Mouse (Mus musculus): ENCODE measurements around the gene Slc25a33. TPM values are rescaled to one million over a fixed set of nuclear protein-coding genes. Genes with fewer than 3 reads are reported as not detected.

The Slc25a33 gene
- polyA plus RNA-seq (2014; fragmentation: Nextera tagmentation; extraction: Ambion mirVana), result 8.7 and 9.6 TPM in 2 replicates

DNA sequence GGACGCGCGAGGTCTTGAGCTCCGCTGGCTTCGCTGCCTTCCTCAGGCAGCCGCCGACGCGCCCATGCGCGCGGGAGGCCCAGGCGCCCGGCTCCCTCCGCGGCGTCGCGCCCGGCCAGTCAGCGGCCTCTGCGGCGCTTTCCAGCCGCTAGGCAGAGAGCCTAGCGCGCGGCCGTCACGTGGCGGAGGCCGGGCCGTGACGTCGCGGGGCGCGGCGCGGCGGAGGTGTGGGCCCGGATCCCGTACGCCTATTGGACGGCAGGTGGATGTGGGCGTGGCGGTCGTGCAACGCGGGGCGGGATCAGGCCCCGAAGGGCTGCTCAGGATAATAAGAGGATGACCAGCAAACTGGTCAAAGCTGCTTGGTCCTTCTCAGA, at the start of gene Slc25a33:
TSS of gene Slc25a33 (minus strand) at position 184 of the 377 bp plus-strand sequence.
- Histone ChIP-seq H3K9ac (peak within 1 kb of the TSS; percentile 79), H3K27ac (ENCODE audit: low read depth) (peak within 1 kb of the TSS; percentile 54; the same call in 1 of the 2 replicates), H3K4me1 (ENCODE audit: insufficient read depth) (0 out of 2 replicates have a peak, but pooled peaks cover 5% of the 10 kb centered on the region), H3K9me3 (ENCODE audit: low read depth, low read length) (no peaks in the 10 kb centered on the region), H3K4me3 (ENCODE audit: low read depth, low read length) (peak within 1 kb of the TSS; percentile 74), H3K4me2 (peak within 1 kb of the TSS; percentile 99), H3K36me3 (ENCODE audit: insufficient read depth) (no peaks in the 10 kb centered on the region), H3K27me3 (ENCODE audit: insufficient read depth, low read length) (no peaks in the 10 kb centered on the region)
- ATAC-seq (ENCODE audit: insufficient read depth) (peak; percentile 97), DNase-seq (peak; percentile 98)
- TF ChIP-seq CTCF (IDR thresholded peaks at IDR 0.05; ENCODE audit: low read depth), result no peak
- WGBS, result under 1% methylated on average over 51 of the region's 51 CpGs

DNA sequence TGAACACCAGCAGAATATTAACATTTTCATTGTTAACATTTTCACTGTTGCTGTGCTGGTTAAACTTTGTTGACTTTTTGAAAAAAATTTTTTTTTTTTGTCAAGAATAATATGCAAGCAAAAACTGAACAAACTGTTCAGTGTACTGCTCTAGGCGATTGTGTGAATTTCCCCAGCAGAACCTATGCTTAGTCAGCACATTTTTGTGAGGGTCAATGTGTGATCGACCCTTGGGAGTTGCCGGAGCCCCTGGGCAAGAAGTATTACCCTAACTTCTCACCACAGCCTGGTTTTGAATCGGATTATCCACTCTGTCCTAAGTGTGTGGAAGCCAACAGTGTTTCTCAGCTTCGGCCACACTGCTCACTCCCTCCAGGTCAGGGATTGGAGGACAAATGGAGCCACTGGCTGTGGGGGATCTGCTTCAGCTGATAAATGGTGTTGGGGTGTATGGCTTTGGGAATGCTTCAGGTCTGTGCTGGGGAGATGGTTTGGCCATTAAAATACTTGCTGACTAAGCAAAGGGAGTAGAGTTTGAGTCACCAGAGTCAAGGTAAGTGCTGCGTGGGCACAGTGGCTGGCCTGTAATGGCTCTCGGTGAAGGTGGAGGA, 48.6 kb upstream of the Slc25a33 start:
- Histone ChIP-seq H3K36me3 (ENCODE audit: insufficient read depth) (no peaks in the 10 kb centered on the region), H3K4me1 (ENCODE audit: insufficient read depth) (peaks cover 14% of the 10 kb centered on the region; the same call in 1 of the 2 replicates), H3K27me3 (ENCODE audit: insufficient read depth, low read length) (no peaks in the 10 kb centered on the region), H3K27ac (ENCODE audit: low read depth) (no peak overlapping the region; the same call in 1 of the 2 replicates), H3K4me2 (no peak overlapping the region), H3K9me3 (ENCODE audit: low read depth, low read length) (no peaks in the 10 kb centered on the region), H3K9ac (no peak overlapping the region), H3K4me3 (ENCODE audit: low read depth, low read length) (no peak overlapping the region)
- no peak for ATAC-seq (ENCODE audit: insufficient read depth)
- no peak for DNase-seq
- no peak for TF ChIP-seq CTCF (IDR thresholded peaks at IDR 0.05; ENCODE audit: low read depth)
- WGBS, result 64% methylated on average over 7 of the region's 7 CpGs

DNA sequence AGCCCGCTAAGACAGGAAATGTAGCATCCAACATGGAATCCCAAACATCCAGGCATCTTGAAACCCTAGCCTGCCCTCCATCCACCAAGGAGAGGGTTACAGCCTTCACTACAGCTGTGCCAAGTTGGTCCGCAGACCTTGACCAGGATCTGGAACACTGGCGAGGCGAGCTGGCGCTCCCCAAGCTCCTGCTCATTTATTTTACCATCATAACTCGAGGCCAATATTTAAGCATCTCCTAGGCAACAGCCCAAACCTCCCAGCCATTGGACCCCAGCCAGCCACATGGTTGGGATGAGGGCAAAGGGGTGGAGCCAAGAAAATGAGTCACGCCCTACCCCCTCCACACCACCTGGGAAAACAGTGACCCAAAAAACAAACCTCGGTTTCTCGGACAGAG, 48.0 kb upstream of the Slc25a33 start:
- TF ChIP-seq CTCF (IDR thresholded peaks at IDR 0.05; ENCODE audit: low read depth), result no peak
- no peaks in the 10 kb centered on the region for H3K27me3 ChIP-seq (ENCODE audit: insufficient read depth, low read length)
- no peak overlapping the region for H3K4me3 ChIP-seq (ENCODE audit: low read depth, low read length)
- no peaks in the 10 kb centered on the region for H3K36me3 ChIP-seq (ENCODE audit: insufficient read depth)
- no peak overlapping the region for H3K9ac ChIP-seq
- peak overlapping the region; percentile 58; the same call in 1 of the 2 replicates for H3K27ac ChIP-seq (ENCODE audit: low read depth)
- peak; percentile 81 for DNase-seq
- 29% methylated on average over 9 of the region's 9 CpGs for WGBS
- peak overlapping the region; percentile 29; the same call in 1 of the 2 replicates for H3K4me2 ChIP-seq
- H3K9me3 ChIP-seq (ENCODE audit: low read depth, low read length), result no peaks in the 10 kb centered on the region
- 0 out of 2 replicates have a peak, but pooled peaks have one; percentile 42 for ATAC-seq (ENCODE audit: insufficient read depth)
- H3K4me1 ChIP-seq (ENCODE audit: insufficient read depth), result peaks cover 14% of the 10 kb centered on the region; the same call in 1 of the 2 replicates

DNA sequence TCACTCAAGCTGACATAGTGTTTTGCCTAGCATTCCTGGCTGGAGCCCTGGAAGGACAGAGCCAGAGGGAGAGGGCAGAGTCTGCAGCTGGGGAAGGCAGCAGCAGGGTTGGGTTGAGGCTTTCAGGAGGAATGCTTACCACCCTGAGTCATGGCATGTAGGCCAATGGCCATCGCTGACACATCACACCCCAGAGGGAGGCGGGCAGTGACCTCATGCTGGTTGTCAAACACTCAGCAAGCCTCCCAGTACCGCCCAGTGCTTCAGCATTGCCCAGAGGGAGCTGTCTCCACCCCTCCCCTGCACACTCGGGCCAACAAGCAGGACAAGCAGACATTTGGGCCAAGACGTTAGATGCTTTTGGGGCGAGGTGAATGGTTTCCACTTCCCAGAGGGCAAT, 46.5 kb upstream of the Slc25a33 start:
- H3K27ac ChIP-seq (ENCODE audit: low read depth), result no peak overlapping the region
- WGBS, result 20% methylated on average over 6 of the region's 6 CpGs
- no peak overlapping the region for H3K9ac ChIP-seq
- H3K27me3 ChIP-seq (ENCODE audit: insufficient read depth, low read length), result no peaks in the 10 kb centered on the region
- no peaks in the 10 kb centered on the region for H3K36me3 ChIP-seq (ENCODE audit: insufficient read depth)
- DNase-seq, result peak; percentile 55
- ATAC-seq (ENCODE audit: insufficient read depth), result peak; percentile 47; the same call in 1 of the 2 replicates
- H3K9me3 ChIP-seq (ENCODE audit: low read depth, low read length), result no peaks in the 10 kb centered on the region
- no peak overlapping the region for H3K4me2 ChIP-seq
- peaks cover 14% of the 10 kb centered on the region; the same call in 1 of the 2 replicates for H3K4me1 ChIP-seq (ENCODE audit: insufficient read depth)
- TF ChIP-seq CTCF (IDR thresholded peaks at IDR 0.05; ENCODE audit: low read depth), result no peak
- no peak overlapping the region for H3K4me3 ChIP-seq (ENCODE audit: low read depth, low read length)

DNA sequence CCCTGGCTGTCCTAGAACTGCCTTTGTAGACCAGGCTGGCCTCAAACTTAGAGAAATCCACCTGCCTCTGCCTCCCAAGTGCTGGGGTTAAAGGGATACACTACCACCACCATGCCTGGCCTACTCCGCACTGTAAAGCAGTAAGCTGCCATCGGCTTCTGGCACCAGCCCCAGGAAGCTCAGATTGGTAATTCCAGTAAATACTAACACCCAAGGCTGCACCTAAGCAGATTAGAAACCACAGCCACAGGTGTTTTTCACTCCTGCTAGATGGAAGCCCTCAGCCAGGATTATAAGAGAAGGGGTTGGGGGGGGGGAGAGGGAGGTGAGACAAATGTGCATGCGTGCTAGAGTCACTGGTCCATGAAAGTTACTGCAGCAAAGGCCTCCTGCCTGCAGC, 45.1 kb upstream of the Slc25a33 start:
- WGBS, result 69% methylated on average over 3 of the region's 3 CpGs
- peaks cover 14% of the 10 kb centered on the region; the same call in 1 of the 2 replicates for H3K4me1 ChIP-seq (ENCODE audit: insufficient read depth)
- ATAC-seq (ENCODE audit: insufficient read depth), result no peak

DNA sequence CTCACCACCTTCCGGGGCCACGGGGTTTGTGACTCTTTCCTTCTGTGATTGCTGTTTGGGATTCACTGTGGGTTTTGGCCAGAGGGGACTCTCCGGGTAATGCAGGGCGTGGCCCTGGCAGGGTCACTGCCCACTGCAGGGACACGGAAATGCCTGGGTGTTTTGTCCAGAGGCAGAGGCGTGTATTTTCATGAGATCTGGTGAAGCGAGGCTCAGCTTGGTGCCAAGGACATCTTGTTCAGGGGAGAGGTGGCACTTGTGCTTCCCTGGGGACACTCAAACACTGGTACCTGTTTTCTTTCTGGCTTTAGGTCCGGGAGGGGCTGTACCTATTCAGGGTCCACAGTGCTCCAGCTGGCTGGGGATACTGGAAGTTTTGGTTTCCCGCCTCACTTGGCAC, 42.5 kb upstream of the Slc25a33 start:
- H3K9me3 ChIP-seq (ENCODE audit: low read depth, low read length), result no peaks in the 10 kb centered on the region
- peaks cover 10% of the 10 kb centered on the region; the same call in 1 of the 2 replicates for H3K4me1 ChIP-seq (ENCODE audit: insufficient read depth)
- no peak overlapping the region for H3K27ac ChIP-seq (ENCODE audit: low read depth)
- no peak overlapping the region for H3K4me2 ChIP-seq
- no peak for TF ChIP-seq CTCF (IDR thresholded peaks at IDR 0.05; ENCODE audit: low read depth)
- H3K9ac ChIP-seq, result no peak overlapping the region
- no peak overlapping the region for H3K4me3 ChIP-seq (ENCODE audit: low read depth, low read length)
- 83% methylated on average over 9 of the region's 9 CpGs for WGBS
- H3K36me3 ChIP-seq (ENCODE audit: insufficient read depth), result no peaks in the 10 kb centered on the region
- no peak for DNase-seq
- no peaks in the 10 kb centered on the region for H3K27me3 ChIP-seq (ENCODE audit: insufficient read depth, low read length)
- ATAC-seq (ENCODE audit: insufficient read depth), result no peak

More for the DNA sequence above, 45.1 kb upstream of the Slc25a33 start:
- Histone ChIP-seq H3K9me3 (ENCODE audit: low read depth, low read length) (no peaks in the 10 kb centered on the region), H3K36me3 (ENCODE audit: insufficient read depth) (no peaks in the 10 kb centered on the region), H3K4me3 (ENCODE audit: low read depth, low read length) (no peak overlapping the region), H3K9ac (no peak overlapping the region), H3K27ac (ENCODE audit: low read depth) (no peak overlapping the region), H3K4me2 (no peak overlapping the region), H3K27me3 (ENCODE audit: insufficient read depth, low read length) (no peaks in the 10 kb centered on the region)
- no peak for TF ChIP-seq CTCF (IDR thresholded peaks at IDR 0.05; ENCODE audit: low read depth)
- no peak for DNase-seq

DNA sequence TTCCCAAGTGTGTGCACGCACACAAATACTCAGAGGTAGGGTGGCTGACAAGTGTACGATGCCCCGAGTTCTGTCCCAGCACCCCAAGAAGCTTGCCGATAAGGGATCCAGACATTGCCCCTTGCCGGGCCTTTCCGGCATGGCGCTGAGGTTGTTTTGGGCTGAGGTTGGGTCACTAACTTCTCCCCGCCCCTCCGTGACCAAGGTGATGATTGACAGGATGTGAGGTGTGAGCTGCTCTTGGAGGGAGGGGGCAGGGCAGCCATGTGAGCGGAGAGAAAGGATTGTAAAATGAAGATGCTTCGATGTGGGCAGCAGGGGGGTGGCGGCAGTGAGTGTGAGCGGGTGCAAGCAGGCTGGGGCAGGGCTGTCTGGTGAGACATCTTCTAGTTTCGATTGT, 41.5 kb upstream of the Slc25a33 start:
- Histone ChIP-seq H3K27ac (ENCODE audit: low read depth) (no peak overlapping the region), H3K4me2 (no peak overlapping the region), H3K4me1 (ENCODE audit: insufficient read depth) (peaks cover 3% of the 10 kb centered on the region; the same call in 1 of the 2 replicates), H3K27me3 (ENCODE audit: insufficient read depth, low read length) (peaks cover 1% of the 10 kb centered on the region), H3K9me3 (ENCODE audit: low read depth, low read length) (no peaks in the 10 kb centered on the region), H3K36me3 (ENCODE audit: insufficient read depth) (no peaks in the 10 kb centered on the region), H3K4me3 (ENCODE audit: low read depth, low read length) (no peak overlapping the region), H3K9ac (no peak overlapping the region)
- TF ChIP-seq CTCF (IDR thresholded peaks at IDR 0.05; ENCODE audit: low read depth), result no peak
- 83% methylated on average over 14 of the region's 14 CpGs for WGBS
- DNase-seq, result no peak
- ATAC-seq (ENCODE audit: insufficient read depth), result no peak
